Mouse (Mus musculus): ENCODE data around the gene Stim2.

Gene Stim2

GRCm38 (mm10) chr5:54051056-54051455 lies 52.8 kb downstream of the Stim2 start:
- no peak for DNase-seq

- DNase-seq, result no peak
Measured at GRCm38 (mm10) chr5:54052205-54052604, 53.9 kb downstream of the Stim2 start.

DNA sequence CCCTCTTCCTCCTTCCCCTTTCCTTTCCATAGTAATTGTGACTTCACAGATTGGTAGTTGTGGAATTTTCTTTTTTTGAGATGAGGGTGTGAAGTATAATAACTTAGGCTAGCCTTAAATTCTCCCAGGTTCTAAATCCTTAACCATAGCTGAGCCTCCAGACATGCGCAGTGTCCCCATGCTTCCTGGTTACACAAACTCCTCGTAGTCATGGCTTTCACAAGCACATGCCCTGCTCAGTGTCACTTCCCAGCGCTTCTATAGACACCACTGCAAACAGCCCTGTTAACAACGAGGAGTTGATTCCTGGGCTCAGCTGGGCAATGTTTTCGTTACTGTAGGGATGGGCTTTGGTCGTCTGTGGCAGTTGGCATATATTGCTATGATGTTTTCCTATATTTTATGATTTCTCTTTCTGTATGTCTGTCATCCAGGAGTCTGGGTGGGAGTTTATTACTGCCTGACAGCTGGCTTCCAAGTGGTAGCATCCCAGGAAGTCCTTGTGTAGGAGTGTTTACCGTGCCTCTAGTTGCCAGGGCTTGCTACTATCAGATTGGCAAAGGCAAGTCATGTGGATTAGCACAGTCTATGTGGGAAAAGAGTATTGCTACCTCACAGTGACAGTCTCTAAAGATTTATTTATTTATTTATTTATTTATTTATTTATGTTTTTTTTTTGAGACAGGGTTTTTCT lies 55.5 kb downstream of the Stim2 start:
- DNase-seq, result no peak

- DNase-seq, result peak; percentile 24
Measured at GRCm38 (mm10) chr5:54056266-54056665, 58.0 kb downstream of the Stim2 start.

DNA sequence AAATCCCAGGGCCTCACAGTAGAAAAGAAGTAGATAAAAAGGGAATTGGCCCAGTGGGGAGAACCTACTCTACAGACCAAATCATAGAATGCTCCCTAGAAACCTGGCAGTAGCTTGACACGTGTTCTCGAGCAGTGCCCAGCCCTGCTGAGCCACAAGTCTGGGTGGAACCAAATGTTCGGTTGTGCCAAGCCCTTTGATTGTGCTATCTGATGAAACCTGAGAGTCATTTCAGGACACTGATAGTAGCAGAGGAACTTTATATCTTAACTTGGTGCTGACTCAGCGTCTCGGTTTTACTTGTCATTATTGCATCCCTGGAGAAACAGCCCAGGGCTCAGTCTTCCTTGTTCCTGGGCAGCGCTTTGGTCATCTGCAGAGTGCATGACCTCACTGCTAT lies 61.7 kb downstream of the Stim2 start:
- DNase-seq, result no peak

DNA sequence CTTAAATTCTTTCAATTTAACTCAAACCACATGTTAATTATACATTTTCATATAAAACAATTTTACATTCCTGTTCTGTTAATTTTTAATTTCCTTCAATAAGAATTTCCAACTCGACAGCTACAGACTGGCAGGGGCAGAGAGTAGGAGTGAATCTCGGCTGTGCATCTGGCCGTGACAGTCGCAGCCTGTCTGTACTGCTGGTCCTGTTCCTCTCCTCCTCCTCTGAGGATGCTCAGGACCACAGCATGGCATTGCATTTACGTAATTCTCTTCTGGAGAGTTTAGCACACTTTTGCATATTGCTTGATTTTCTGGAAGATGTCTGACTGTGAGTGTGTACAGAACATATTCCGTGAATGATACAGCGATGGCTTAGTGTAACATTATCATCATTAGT lies 63.8 kb downstream of the Stim2 start:
- no peak for DNase-seq

DNA sequence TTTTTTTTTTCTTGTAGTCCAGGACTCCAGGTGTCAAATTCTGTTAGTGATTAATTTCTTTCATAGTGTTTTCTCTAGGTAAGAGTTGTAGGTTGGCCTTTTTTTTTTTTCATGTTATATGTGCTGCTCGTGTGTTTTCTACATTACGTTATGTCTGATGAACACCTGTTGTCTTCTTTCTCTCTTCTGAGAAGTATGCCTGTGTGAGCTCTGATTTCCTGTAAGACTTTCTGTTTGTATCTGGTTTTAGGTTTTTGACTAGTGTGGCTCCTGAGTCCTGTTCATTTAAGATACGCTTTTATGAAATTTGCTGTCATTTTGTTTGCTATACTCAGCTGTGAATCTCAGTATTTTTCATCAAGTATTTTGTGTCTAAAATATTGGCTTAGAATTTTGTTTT lies 69.3 kb downstream of the Stim2 start:
- no peak for DNase-seq

DNA sequence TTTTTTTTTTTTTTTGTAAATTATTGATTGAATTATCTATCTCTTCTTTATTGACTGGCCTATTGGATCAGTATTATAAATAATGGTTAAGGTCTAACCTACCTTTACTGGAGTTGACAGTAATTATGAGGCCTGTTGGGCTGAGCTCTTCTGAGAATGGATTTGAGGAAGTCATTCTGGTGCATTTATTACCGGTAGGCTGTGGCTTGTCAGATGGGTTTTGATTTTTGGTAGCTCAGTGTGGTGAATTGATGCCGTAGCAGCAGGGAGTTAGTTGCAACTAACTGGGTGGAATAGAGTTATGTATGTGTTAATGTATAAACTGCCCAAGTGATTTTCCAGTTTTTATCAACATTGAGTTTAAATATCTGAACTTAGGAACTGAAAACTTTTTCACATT lies 72.2 kb downstream of the Stim2 start:
- DNase-seq, result no peak

- no peak for DNase-seq
Measured at GRCm38 (mm10) chr5:54071288-54071687, 73.0 kb downstream of the Stim2 start.

DNA sequence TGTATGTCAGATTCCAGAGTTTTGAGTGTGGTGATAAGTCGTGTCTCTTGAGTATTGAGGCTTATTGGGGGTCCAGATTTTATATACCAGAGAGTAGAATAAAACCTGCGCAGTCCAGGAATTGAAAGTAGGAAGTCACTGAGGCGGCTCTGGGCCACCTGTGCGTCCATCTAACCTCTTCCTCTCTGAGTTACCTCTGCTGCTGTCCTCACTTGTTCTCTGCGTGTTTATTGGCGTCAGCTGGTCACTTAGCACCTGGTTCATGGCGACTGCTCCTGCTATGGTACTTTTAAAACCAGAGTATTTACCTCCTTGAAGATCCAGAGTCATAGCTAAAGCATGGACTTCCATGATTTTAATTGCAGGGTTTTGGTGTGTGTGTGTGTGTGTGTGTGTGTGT lies 73.4 kb downstream of the Stim2 start:
- no peak for DNase-seq

DNA sequence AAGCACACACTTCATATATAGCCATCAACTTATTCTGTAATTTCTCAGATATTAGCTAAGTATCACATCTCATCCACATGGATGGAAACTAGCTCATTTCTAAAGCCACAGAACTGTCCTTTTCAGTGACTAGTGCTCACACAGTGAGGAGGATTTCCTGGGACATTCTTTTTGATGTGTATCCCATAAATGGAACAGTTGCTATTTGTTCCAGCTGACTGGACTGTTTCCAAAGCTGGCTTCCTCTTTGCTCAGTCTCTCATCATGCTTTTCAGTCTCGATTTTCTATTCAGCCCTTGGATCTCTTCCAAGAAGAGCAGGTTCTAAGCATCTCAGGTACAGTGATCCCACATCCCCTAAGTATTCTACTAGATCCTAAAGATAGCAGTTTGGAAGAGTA lies 75.0 kb downstream of the Stim2 start:
- peak; percentile 49 for DNase-seq

GRCm38 (mm10) chr5:54079997-54080396 lies 81.7 kb downstream of the Stim2 start:
- DNase-seq, result no peak

- no peak for DNase-seq
Measured at GRCm38 (mm10) chr5:54087912-54088311, 89.6 kb downstream of the Stim2 start.

GRCm38 (mm10) chr5:54098219-54098618 lies 99.9 kb downstream of the Stim2 start:
- DNase-seq, result no peak

- DNase-seq, result peak; percentile 30
Measured at GRCm38 (mm10) chr5:54100916-54101315, 102.6 kb downstream of the Stim2 start.

DNA sequence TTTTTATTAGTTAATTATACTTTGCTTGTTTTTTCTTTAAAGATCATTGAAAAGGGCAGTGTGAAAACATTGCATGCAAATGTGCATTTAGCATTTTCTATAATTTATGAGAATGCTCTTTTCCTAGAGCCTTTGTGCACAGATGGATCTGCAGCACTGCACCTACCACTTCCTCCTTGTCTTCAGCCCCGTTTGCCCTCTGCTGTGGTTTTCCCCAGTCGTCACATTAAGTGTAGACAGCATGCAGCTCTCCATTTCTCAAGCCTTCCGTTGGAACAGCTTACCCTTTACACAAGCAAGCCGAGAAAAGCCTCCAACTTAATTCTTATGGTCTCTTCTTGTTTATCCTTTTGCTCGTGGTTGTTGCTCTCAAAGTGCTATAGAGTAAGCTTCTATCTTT lies 103.0 kb downstream of the Stim2 start:
- DNase-seq, result no peak

DNA sequence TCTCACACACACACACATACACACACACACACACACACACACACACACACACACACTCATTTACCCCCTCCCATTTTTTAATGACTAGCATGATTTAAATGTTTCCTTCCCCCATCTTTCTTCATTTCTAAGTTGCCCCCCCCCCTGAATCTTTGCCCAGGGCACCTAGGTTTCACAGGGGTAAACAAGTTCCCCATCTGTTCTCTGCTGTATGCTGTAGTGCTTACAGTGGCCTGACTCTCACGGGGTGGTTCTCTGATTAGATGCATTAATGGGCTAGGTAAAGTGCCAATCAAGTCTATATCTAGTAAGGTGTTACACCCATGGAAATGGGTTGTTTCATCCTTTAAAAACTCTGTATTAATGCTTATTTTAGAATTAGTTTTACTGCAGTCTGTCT lies 103.7 kb downstream of the Stim2 start:
- DNase-seq, result no peak

DNA sequence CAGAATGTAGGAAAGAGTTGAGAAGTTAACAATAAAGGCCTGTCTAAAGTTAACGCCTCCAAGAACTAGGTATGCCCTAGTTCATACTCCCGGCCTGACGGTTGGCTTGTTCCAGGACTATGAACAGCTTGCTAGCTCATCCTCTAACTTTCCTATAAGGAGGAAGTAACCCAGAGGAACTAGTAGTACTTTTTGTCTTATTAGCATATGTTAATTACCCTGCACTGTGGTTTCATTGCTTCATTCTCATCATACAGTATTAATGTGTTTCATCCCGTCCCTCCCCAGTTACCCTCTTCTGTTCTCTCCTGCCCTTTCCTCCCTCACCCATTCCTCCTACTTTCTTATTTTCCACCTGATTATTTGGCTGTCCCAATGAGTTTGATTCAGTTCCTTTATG lies 108.4 kb downstream of the Stim2 start:
- no peak for DNase-seq

- DNase-seq, result no peak
Measured at GRCm38 (mm10) chr5:54107069-54107468, 108.8 kb downstream of the Stim2 start.

DNA sequence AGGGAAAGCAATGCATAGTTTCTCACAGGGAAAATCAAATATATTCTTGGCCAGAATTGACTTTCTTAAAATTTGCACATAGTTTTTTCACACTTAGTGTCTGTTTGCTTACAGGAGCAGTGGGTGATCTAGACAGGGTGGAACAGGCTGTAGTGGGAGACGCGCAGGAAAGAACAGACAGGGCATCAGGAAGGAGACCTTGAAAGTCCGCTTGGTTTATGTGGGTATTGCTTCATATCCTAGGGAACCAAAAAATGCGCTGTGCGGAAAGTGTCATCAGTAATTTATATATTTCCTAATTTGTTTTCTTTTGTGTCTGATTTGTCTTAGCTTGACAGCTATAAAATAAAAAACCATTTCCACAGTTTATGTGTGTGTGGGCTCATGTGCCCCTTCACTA lies 110.8 kb downstream of the Stim2 start:
- DNase-seq, result no peak

DNA sequence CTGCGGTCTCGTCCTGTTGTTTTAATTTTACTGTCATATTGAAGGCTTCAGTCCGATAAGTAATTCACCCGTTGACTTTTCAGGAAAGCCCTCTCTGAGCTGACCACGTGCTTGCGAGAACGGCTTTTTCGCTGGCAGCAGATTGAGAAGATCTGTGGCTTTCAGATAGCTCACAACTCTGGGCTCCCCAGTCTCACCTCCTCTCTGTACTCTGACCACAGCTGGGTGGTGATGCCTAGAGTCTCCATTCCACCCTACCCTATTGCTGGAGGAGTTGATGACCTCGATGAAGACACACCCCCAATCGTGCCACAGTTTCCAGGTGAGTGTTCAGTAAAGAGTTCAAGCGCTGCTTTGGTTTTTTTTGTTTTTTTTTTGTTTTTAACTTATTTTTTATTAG lies 112.5 kb downstream of the Stim2 start:
- DNase-seq, result no peak

DNA sequence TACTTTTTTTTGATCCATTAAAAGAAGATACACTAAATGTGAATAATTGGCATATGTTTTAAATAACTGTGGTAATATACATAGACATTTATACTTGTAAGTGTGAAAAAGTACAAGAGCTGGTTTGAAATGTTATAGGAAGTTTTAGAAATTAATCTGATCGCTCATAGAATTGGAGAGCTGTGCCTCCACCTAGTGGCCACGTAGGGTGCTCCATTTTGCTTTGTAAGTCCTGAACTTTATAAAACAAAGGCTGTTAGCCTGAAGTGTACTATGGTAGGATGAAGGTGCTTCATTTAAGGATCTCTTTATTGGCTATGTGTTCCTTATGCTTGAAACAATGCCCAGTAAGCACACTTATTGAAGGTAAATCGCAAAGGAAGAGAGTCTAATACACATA lies 115.0 kb downstream of the Stim2 start:
- DNase-seq, result peak; percentile 71

GRCm38 (mm10) chr5:54116538-54116937 lies 118.2 kb downstream of the Stim2 start:
- no peak for DNase-seq

GRCm38 (mm10) chr5:54118410-54119212 lies 120.3 kb downstream of the Stim2 start:
- DNase-seq, result no peak
